Mouse (Mus musculus): ENCODE data around the gene Gprin2.

Gprin2 gene

GRCm38 (mm10) chr14:34207996-34208395 lies 6.5 kb upstream of the Gprin2 start:
- in situ Hi-C loops (cut with MboI, MseI): no loop called here

- in situ Hi-C loops (cut with MboI, MseI): no loop called here
Measured at GRCm38 (mm10) chr14:34200738-34201230, 669 bp downstream of the Gprin2 start.

- in situ Hi-C loops (cut with MboI, MseI): no loop called here
Measured at GRCm38 (mm10) chr14:34196706-34197105, 4.7 kb downstream of the Gprin2 start.

GRCm38 (mm10) chr14:34195466-34195865 lies 6.0 kb downstream of the Gprin2 start:
- in situ Hi-C loops (cut with MboI, MseI): no loop called here

- in situ Hi-C loops (cut with MboI, MseI): no loop called here
Measured at GRCm38 (mm10) chr14:34193879-34194278, 7.6 kb downstream of the Gprin2 start.

GRCm38 (mm10) chr14:34190361-34190760 lies 11.1 kb downstream of the Gprin2 start:
- in situ Hi-C loops (cut with MboI, MseI): no loop called here

- in situ Hi-C loops (cut with MboI, MseI): no loop called here
Measured at GRCm38 (mm10) chr14:34188629-34189028, 12.8 kb downstream of the Gprin2 start.

- in situ Hi-C loops (cut with MboI, MseI): no loop called here
Measured at GRCm38 (mm10) chr14:34183101-34183500, 18.4 kb downstream of the Gprin2 start.

GRCm38 (mm10) chr14:34179351-34179750 lies 22.1 kb downstream of the Gprin2 start:
- in situ Hi-C loops (cut with MboI, MseI): no loop called here

- in situ Hi-C loops (cut with MboI, MseI): no loop called here
Measured at GRCm38 (mm10) chr14:34171107-34171506, 30.3 kb downstream of the Gprin2 start.

- in situ Hi-C loops (cut with MboI, MseI): no loop called here
Measured at GRCm38 (mm10) chr14:34155752-34156151, 45.7 kb downstream of the Gprin2 start.

- in situ Hi-C loops (cut with MboI, MseI): no loop called here
Measured at GRCm38 (mm10) chr14:34154601-34155337, 46.7 kb downstream of the Gprin2 start.

GRCm38 (mm10) chr14:34152342-34152741 lies 49.1 kb downstream of the Gprin2 start, which contains the start of gene Npy4r:
Gene Npy4r (minus strand): TSS chr14:34152489.
- in situ Hi-C loops (cut with MboI, MseI): no loop called here

- in situ Hi-C loops (cut with MboI, MseI): no loop called here
Measured at GRCm38 (mm10) chr14:34142915-34143314, 58.5 kb downstream of the Gprin2 start.

- in situ Hi-C loops (cut with MboI, MseI): no loop called here
Measured at GRCm38 (mm10) chr14:34142316-34142715, 59.1 kb downstream of the Gprin2 start.

- in situ Hi-C loops (cut with MboI, MseI): no loop called here
Measured at GRCm38 (mm10) chr14:34139671-34140664, 61.5 kb downstream of the Gprin2 start.
